In the genomic region with DNA sequence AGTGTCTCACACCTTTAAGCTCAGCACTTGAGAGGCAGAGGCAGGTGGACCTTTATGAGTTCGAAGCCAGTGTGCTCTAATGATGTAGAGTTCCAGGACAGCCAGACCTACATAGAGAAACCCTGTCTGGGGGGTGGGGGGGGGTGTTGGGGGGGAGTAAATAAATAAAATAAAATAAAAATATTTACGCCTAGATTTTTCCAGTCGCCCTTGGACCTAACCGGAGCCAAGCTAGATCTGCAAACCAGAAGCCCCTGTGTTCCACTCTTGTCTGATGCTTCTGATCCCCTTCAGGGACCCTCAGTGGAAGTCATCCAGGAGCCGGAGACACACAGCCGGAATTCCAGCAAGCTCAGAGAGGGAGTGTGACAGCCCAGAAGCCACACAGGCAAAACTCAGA, we compare ENCODE assay signal across 8 mouse cellular contexts. TPM values are rescaled to one million over a fixed set of nuclear protein-coding genes. Genes with fewer than 3 reads are reported as not detected.
A peak's percentile ranks its signal among the peaks of the same experiment; 100 is the strongest.
DNase-seq lines count a peak whose midpoint lies in the region; ATAC-seq and TF ChIP-seq lines count a peak whose summit lies in the region.

A gene (plus strand): TSS at position 301 of the 400 bp plus-strand sequence.

- ATAC-seq in lung, embryonic 15.5 days (ENCODE audit: borderline replicate concordance, extremely low read depth, low FRiP score, low TSS enrichment), result no peak

- H3K27me3 ChIP-seq in lung, embryonic 15.5 days, result peaks cover 47% of the 10 kb centered on the region

- peak within 1 kb of the TSS; percentile 53 for H3K27ac ChIP-seq in lung, embryonic 15.5 days
- H3K27ac ChIP-seq in olfactory bulb, adult 2 months (ENCODE audit: insufficient read depth, low read depth, low read length), result peak within 1 kb of the TSS; percentile 82

- peak; percentile 54 for DNase-seq in cerebellum, adult 9-10 months
- no peak for DNase-seq in cerebellum, postnatal 10 days
- no peak for DNase-seq in lung, postnatal 10 days
- no peak for DNase-seq in left cerebral cortex, adult 8-10 months (ENCODE audit: low spot score in 2 of 2)
- no peak for DNase-seq in thymus, postnatal 4 days
- DNase-seq in testis, postnatal 10 days (ENCODE audit: low spot score), result no peak

- peak within 1 kb of the TSS; percentile 88 for H3K4me2 ChIP-seq in lung, embryonic 15.5 days

- TF ChIP-seq POLR2A in olfactory bulb, adult 2 months (IDR thresholded peaks at IDR 0.05; ENCODE audit: insufficient read depth, low read depth, low read length), result no peak

- H3K4me3 ChIP-seq in lung, embryonic 15.5 days, result peak within 1 kb of the TSS; percentile 55
- H3K4me3 ChIP-seq in olfactory bulb, adult 2 months (ENCODE audit: insufficient read depth, low read depth, low read length), result peak within 1 kb of the TSS; percentile 77

- no peaks in the 10 kb centered on the region for H3K9me3 ChIP-seq in lung, embryonic 15.5 days

- no peak for TF ChIP-seq CTCF in olfactory bulb, adult 2 months (IDR thresholded peaks at IDR 0.05; ENCODE audit: insufficient read depth, low read depth, low read length)

- no peaks in the 10 kb centered on the region for H3K36me3 ChIP-seq in lung, embryonic 15.5 days

- 51% methylated on average over 6 of the region's 6 CpGs for WGBS in lung, embryonic 15.5 days
- 49% methylated on average over 6 of the region's 6 CpGs for WGBS in olfactory bulb, adult 2 months

- H3K9ac ChIP-seq in lung, embryonic 15.5 days, result peak within 1 kb of the TSS; percentile 61

- H3K4me1 ChIP-seq in lung, embryonic 15.5 days, result peaks cover 17% of the 10 kb centered on the region; the same call in 1 of the 2 replicates
- peaks cover 20% of the 10 kb centered on the region for H3K4me1 ChIP-seq in olfactory bulb, adult 2 months (ENCODE audit: control insufficient read depth, insufficient read depth, low read length)

RNA-seq across cellular contexts. Expression of the gene that starts here (rescaled TPM):
- 5.5 and 5.6 TPM in 2 replicates for polyA plus RNA-seq in lung, embryonic 15.5 days (2015; fragmentation: Nextera tagmentation; extraction: Ambion mirVana)
- 10 to 100 TPM; 53.3 to 55.9 (median 53.6) TPM for total RNA-seq in left cerebral cortex, adult 8-10 months (2022)
- polyA plus RNA-seq in olfactory bulb, adult 2 months (2012; ENCODE audit: insufficient read depth, insufficient read length, low replicate concordance, missing spikeins), result not detected in 2 replicates
